Mouse (Mus musculus) limb, embryonic 14.5 days (tissue): Measurements from ENCODE around the gene Ahctf1. TPM values are rescaled to one million over a fixed set of nuclear protein-coding genes. Genes with fewer than 3 reads are reported as not detected.

Source experiments
- ATAC-seq: fragments of 200-750 bp; cut with Nextera tagmentation; 2 replicates; pipeline ENCODE4 v1.8.0; 2017; ENCODE audit warnings: low read depth, moderate number of reproducible peaks, moderate TSS enrichment; ENCODE audit not compliant: low FRiP score
- DNase-seq: peaks from one replicate; pipeline ENCODE4 v3.0.0-alpha.2; 2015; ENCODE audit warnings: low spot score
- H3K27ac ChIP-seq: fragments of 300-500 bp; sonication (generic); replicated peaks from 2 replicates; pipeline ENCODE4 v1.5.1; 2014; ENCODE audit warnings: low read depth, mild to moderate bottlenecking, low read length, moderate library complexity, mixed read lengths
- H3K27me3 ChIP-seq: fragments of 300-500 bp; sonication (generic); 2 replicates; pipeline ENCODE4 v1.6.1; 2014; ENCODE audit warnings: low read length, mixed read lengths; ENCODE audit not compliant: control insufficient read depth, insufficient read depth
- H3K36me3 ChIP-seq: fragments of 300-500 bp; sonication (generic); 2 replicates; pipeline ENCODE4 v1.6.1; 2014; ENCODE audit warnings: mild to moderate bottlenecking, low read length, moderate library complexity, mixed read lengths; ENCODE audit not compliant: control insufficient read depth, insufficient read depth
- H3K4me1 ChIP-seq: fragments of 300-500 bp; sonication (generic); 2 replicates; pipeline ENCODE4 v1.6.1; 2014; ENCODE audit warnings: antibody characterized with exemption, low read length, mixed read lengths; ENCODE audit not compliant: control insufficient read depth, insufficient read depth
- H3K4me2 ChIP-seq: fragments of 300-500 bp; sonication (generic); replicated peaks from 2 replicates; pipeline ENCODE4 v1.6.1; 2014; ENCODE audit warnings: low read depth, mild to moderate bottlenecking, low read length, moderate library complexity; ENCODE audit not compliant: severe bottlenecking
- H3K4me3 ChIP-seq: fragments of 300-500 bp; sonication (generic); replicated peaks from 2 replicates; pipeline ENCODE4 v1.5.1; 2014; ENCODE audit warnings: low read length
- H3K9ac ChIP-seq: fragments of 300-500 bp; sonication (generic); 2 replicates; pipeline ENCODE4 v1.6.1; 2014; ENCODE audit warnings: mild to moderate bottlenecking, low read depth, low read length, moderate library complexity; ENCODE audit not compliant: severe bottlenecking
- H3K9me3 ChIP-seq: fragments of 300-500 bp; sonication (generic); 2 replicates; pipeline ENCODE4 v1.6.1; 2016; ENCODE audit warnings: low read length; ENCODE audit not compliant: control insufficient read depth
- POLR2A ChIP-seq: fragments of 200-500 bp; IDR thresholded peaks from 2 replicates; pipeline ENCODE4 v1.8.0; 2012; ENCODE audit warnings: inconsistent platforms, mild to moderate bottlenecking, moderate library complexity, borderline replicate concordance; ENCODE audit not compliant: insufficient read depth, insufficient read length; ENCODE audit errors: extremely low read depth
- WGBS: fragments of 180-500 bp; shearing (Covaris S2); extraction: QIAGEN DNeasy Blood & Tissue Kit; methylation state at CpG from one replicate; pipeline ENCODE4 v1.1.7; 2014; 5-methylcytosine and 5-hydroxymethylcytosine counted together
- polyA plus RNA-seq, 2 experiments: library from polyadenylated mRNA; depleted of rRNA in 1 of 2; stranded (reverse) in 1 of 2; unstranded in 1 of 2; fragments of >200 nt; fragmentation: Nextera tagmentation in 1 of 2; extraction: Ambion mirVana in 1 of 2; gene quantifications; 2 replicates each; pipeline versions ENCODE4 v1.2.1 to v1.2.3; 2012 to 2014

The Ahctf1 gene
- polyA plus RNA-seq, 2 experiments = 28.2 to 31.5 TPM

GRCm38 (mm10) chr1:179752276-179752675, 51.2 kb downstream of the Ahctf1 start:
- no peak for DNase-seq
- Histone ChIP-seq H3K4me3 (no peak overlapping the region), H3K4me2 (no peak overlapping the region), H3K27ac (no peak overlapping the region), H3K27me3 (no peaks in the 10 kb centered on the region), H3K4me1 (no peaks in the 10 kb centered on the region), H3K9ac (no peak overlapping the region), H3K36me3 (peaks cover 78% of the 10 kb centered on the region), H3K9me3 (no peaks in the 10 kb centered on the region)
- WGBS = 95% methylated on average over 11 of the region's 11 CpGs
- no peak for TF ChIP-seq POLR2A
- ATAC-seq = no peak

GRCm38 (mm10) chr1:179745171-179745570, 58.3 kb downstream of the Ahctf1 start, which contains the start of gene Kif28:
Gene Kif28 (minus strand): TSS chr1:179745271.
- H3K27ac ChIP-seq = no peak within 1 kb of the TSS
- no peak within 1 kb of the TSS for H3K4me3 ChIP-seq
- no peaks in the 10 kb centered on the region for H3K9me3 ChIP-seq
- no peak within 1 kb of the TSS for H3K9ac ChIP-seq
- ATAC-seq (no peak), DNase-seq (no peak)
- no peak within 1 kb of the TSS for H3K4me2 ChIP-seq
- H3K4me1 ChIP-seq = no peaks in the 10 kb centered on the region
- H3K27me3 ChIP-seq = no peaks in the 10 kb centered on the region
- WGBS = 94% methylated on average over 9 of the region's 9 CpGs
- H3K36me3 ChIP-seq = peaks cover 53% of the 10 kb centered on the region
- no peak for TF ChIP-seq POLR2A

- ATAC-seq (no peak), DNase-seq (no peak)
- Histone ChIP-seq H3K4me1 (no peaks in the 10 kb centered on the region), H3K9ac (no peak overlapping the region), H3K4me2 (no peak overlapping the region), H3K4me3 (no peak overlapping the region), H3K36me3 (peaks cover 49% of the 10 kb centered on the region), H3K27ac (no peak overlapping the region), H3K9me3 (no peaks in the 10 kb centered on the region), H3K27me3 (no peaks in the 10 kb centered on the region)
- no peak for TF ChIP-seq POLR2A
- 82% methylated on average over 4 of the region's 4 CpGs for WGBS
Observed at GRCm38 (mm10) chr1:179743593-179744193, 59.8 kb downstream of the Ahctf1 start.

- no peak for DNase-seq
- ATAC-seq = no peak
- no peaks in the 10 kb centered on the region for H3K27me3 ChIP-seq
- no peaks in the 10 kb centered on the region for H3K36me3 ChIP-seq
- H3K9me3 ChIP-seq = no peaks in the 10 kb centered on the region
- H3K4me3 ChIP-seq = no peak overlapping the region
- 83% methylated on average over 3 of the region's 3 CpGs for WGBS
- no peak overlapping the region for H3K4me2 ChIP-seq
- no peak overlapping the region for H3K9ac ChIP-seq
- TF ChIP-seq POLR2A = no peak
- H3K27ac ChIP-seq = no peak overlapping the region
- H3K4me1 ChIP-seq = no peaks in the 10 kb centered on the region
Observed at GRCm38 (mm10) chr1:179736483-179736882, 67.0 kb downstream of the Ahctf1 start.

- no peak for TF ChIP-seq POLR2A
- no peaks in the 10 kb centered on the region for H3K27me3 ChIP-seq
- no peak for ATAC-seq
- no peaks in the 10 kb centered on the region for H3K36me3 ChIP-seq
- no peaks in the 10 kb centered on the region for H3K4me1 ChIP-seq
- no peak for DNase-seq
- 37% methylated on average over 15 of the region's 15 CpGs for WGBS
- no peak overlapping the region for H3K27ac ChIP-seq
- H3K4me3 ChIP-seq = no peak overlapping the region
- H3K9me3 ChIP-seq = no peaks in the 10 kb centered on the region
- H3K4me2 ChIP-seq = no peak overlapping the region
- H3K9ac ChIP-seq = no peak overlapping the region
Observed at GRCm38 (mm10) chr1:179734500-179735474, 68.7 kb downstream of the Ahctf1 start.
